Mouse (Mus musculus) v-Abl transformed pro-B cells (cell line): ENCODE results near the gene Ankrd34b.

Experiments used
- in situ Hi-C, 2 experiments: fragments of 400-800 bp; cut with MboI; formaldehyde crosslinking; loops; one replicate each; pipeline ENCODE4 v1.15.1; 2025; ENCODE audit not compliant: unreplicated experiment in 2 of 2

The Ankrd34b gene

DNA sequence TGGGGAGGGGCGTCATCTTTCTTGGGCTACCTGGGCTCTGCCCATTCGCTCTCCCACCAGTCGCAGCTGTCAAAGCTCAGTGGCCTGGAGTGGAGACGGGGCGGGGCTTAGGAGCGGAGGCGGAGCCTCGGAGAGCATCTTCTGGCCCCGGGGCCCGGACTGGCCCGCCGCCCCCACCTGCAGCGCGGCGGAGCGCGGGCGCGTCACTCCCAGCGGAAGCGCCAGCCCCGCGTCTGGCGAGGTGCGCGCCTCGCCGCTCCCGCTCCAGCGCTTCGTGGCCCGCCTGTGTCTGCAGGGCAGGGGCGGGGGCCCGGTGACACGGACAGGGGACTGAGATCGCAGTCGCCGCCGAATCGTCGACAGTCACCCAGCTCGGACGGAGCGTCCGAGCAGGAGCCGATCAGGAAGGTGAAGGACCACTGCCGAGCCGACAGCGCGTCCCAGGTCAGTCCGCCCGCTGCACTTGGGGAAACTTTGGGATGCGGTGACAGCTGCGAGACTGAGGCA is at the start of gene Ankrd34b:
TSS of gene Ankrd34b (plus strand) at position 139 of the 507 bp plus-strand sequence.
- in situ Hi-C loops = no loop called here

DNA sequence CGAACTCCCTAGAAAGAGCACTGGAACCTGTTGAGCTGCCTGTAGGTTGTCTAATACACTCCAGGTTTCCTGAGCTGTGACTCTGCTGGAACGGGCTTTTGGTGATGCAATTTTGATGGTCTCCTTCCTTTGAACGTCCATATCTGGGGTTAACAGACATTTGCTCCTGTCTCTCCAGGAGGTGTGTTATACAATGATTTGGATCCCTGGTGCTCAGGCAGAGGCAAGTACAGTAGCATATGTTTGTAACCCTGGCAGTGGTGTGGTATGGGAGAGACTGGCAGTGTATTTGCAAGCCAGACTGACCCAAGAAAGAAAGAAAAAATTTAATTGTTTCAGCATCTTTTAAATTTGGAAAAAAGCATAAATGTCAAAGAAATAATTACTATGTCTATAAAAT is 38.3 kb upstream of the Ankrd34b start:
- in situ Hi-C loops = no loop called here

DNA sequence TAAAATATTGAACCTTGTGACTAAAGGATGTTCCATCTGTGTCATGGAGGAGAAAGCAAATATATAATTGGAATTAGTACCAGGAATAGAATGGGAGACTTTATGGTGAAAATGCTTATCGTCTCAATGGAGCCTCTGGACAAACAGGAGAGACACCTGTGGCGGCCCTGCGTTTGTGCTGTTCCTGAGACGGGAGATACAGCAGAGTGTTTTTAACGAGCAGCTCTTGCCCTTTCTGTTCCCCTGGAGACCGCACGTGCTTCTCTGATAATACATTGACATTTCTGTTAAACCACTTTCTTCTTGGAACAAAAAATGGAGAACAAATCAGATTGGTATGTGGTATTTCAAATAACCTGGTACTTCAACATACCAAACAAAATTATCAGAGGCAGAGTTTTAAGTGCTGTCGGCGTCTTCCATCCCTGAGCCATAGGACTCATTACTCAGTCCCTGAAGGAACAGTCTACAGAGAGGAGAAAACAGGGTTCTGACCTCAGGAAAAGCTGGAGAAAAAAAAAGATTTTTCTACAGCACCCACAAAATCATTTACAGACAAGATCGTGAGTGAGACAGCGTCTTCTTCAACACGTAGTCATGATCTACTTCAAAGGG is 32.5 kb upstream of the Ankrd34b start:
- in situ Hi-C loops = no loop called here

DNA sequence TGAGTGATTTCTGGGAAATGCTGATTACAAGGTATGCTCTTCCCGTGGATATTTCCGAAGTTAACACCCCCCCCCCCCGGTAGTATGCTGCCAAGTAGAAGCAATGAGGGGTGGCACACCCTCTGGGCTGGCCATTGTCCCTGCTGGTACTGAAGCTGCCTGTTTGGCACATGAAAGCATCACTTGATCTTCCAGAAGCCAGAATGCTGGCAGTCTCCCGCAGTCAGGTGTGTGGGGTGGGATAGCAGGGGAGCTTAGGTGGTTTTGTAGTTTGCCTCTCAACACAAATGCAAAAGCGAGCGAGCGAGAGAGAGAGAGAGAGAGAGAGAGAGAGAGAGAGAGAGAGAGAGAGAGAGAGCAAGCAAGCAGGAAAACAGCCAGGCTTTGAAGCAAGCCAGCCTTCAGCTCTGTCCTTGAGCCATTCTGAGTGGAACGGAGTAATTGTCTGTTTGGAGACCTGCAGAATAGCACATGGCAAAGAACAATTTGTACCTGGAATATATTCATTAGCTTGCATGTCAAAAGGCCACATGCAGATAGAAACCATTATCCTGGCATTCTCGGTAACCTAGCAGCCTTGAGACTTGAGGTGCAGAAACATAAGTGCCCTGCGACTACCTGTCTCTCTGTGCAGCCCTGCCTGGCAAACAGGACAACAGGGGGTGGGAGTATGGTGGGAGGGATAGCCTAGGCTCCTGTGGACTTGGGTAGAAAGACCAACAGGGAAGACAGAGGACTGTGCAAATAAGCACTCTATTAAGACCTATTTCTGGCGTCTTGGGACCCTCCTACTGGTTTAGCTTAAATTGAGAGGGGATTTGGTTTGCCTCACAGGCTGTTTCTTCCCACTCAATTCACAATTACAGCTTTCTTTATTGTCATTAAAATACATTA is 27.0 kb upstream of the Ankrd34b start:
- in situ Hi-C loops = no loop called here

DNA sequence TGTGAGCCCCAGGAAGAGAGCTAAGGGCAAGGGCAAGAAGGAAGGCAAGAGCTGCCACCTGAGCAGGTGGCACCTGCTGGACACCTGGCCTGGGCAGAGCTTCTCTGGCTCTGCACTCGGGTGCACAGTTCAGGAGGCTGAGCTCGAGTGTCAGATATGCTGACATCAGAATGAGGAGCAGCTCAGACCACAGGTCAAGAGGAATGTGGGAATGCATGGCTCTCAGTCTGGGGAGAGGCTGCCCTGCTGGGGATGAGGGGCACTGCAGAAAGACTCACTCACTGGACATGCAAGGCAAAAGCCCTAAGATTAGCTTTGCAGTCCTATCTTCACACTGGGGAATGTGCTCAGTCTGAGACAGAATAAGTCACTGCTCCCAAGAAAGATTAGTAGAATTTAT is 23.6 kb upstream of the Ankrd34b start:
- in situ Hi-C loops = no loop called here

DNA sequence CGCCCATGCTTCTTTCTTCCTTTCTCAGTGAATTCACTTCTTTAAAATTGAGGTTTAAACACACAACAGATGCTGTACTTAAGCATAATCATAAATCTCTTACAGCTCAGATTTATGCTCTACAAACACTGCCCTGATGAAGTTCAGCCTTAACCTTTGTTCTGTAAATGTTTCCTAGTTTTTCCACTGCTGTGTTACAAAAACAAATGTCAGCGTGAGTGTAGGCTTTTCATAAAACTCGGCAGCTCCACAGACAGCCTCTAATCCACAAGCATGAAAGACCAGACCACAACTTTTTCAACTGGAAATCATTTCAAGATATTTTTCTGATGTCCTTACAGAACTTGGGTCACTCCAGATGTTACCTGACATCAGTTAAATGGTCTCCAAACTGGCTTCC is 22.2 kb upstream of the Ankrd34b start:
- in situ Hi-C loops = no loop called here

DNA sequence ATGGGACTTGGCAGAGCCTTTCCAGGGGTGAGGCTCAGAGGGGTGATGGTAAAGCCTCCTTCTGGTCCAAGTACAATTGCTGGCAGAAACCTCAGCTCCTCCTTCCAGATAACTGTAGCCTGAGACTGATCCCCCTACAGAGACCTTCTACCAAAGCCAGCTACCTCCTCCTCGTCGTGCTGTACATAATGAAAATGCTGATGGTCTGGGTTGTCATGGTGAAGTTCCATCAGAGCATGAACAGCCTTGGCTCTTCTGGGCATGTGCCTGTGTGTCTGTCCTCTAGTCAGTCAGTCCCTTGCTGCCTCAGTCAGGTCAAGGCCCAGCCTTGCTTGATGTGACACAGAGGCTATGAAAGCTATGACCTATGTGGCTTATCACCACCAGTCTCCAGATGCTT is 15.2 kb upstream of the Ankrd34b start:
- in situ Hi-C loops = no loop called here

DNA sequence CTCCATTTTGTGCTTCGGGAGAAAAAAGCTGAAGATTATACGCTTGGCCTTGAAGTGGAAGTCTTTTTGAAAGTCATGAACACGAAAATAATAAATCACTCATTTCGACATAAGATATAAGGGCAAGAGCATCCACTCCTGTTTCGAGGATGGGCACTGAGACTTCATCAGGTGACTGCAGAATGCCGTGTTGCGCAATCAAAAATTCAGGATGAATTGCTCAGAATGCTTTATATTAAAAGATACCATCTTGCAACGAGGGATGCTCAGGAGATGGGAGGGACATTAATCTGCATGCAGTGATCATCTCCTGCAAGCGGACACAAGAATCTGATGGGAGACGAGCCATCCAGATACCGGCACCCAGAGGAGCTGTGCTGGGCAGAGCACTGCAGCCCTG is 6.1 kb upstream of the Ankrd34b start:
- in situ Hi-C loops = no loop called here

DNA sequence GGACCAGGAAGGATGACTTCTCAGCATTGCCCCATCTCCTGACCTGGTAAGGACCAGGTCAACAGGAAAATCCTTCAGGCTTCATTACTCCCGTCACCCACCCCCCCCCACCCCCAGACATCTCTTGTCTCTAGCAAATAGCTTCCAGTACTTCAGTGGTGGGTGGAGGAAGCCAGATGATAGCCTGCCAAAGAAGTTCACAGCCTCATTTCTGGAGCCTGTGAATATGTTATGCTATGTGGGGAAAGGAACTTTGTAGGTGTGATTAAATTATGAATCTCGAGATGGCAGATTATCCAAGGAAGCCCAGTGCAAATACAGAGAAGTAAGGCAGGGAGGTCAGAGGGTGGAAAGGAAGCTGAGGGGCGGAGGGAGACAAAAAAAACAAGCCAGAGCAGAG is 2.0 kb upstream of the Ankrd34b start:
- in situ Hi-C loops = no loop called here

DNA sequence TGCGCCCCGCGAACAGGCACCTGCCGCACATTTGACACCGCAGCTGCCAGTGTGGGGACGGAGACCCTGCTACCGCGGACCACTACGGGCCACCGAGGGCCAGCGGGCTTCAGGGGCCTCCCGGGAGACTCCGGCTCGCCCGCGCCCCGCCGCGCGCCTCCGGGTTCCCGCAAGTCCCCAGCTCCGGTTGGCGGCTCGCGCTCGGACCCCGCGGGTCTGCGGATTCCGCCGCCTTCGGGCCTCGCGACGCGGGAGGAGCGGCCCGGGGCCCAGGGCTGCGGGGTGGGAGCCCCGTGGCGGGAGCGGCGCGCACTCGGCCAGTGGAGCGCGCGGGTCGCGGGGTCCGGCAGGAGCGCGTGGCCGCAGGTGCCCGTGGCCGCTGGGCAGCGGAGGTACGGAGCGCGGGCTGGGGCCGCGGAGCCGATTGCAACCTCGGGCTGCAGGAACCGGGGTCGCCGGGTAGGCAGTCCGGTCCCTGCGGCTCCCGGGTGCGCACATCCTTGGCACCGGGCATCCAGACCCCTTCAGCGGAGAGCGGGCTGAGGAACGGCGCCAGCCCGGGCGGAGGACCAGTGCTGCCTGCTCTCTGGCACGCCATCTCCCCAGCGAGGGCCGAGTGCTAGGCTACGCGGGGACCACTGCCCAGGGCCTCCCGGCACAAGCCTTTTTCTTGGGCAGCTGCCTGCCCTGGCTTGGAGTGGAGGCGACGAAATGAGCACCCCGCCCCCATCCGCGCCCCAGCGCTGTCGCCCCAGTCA is 777 bp downstream of the Ankrd34b start:
- in situ Hi-C loops = no loop called here

DNA sequence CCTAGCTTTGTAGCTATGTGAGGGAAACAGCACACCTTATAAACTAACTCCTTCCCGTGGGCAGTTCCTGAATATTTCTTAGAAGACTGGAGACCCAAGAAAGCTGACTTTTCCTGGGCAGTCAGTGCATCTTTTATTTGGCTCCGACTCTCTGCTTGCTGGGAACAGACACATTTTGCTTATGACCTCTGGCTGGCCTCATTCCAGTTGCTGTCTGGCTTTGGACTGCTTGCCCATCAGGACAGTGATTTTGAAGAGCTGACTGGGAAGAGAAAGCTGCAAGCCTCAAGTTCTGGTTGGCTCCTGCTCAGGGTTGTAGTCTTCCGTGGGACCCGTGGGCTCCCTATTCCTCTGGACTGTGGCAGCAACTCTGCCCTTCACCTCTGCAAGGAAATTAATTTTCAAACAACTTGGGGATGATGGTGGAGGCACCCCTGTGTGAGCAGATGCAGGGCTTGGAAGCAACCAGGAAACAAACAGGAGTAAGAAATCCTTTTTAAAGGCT is 1.7 kb downstream of the Ankrd34b start:
- in situ Hi-C loops = no loop called here

DNA sequence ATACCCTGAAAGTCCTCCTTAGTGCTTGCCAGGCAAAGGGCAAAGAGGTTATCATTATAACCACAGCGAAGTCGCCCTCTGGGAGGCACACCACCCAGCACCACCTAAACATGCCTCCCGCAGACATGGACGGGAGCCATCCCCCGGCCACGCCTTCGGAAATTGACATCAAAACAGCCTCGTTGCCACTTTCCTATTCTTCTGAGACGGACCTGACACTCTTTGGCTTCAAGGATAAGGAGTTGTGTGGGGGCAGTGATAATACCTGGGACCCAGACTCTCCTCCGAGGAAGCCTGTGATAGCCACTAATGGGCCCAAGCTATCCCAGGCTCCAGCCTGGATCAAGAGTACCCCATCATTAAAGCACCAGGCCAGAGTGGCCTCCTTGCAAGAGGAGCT is 13.0 kb downstream of the Ankrd34b start:
- in situ Hi-C loops = no loop called here

DNA sequence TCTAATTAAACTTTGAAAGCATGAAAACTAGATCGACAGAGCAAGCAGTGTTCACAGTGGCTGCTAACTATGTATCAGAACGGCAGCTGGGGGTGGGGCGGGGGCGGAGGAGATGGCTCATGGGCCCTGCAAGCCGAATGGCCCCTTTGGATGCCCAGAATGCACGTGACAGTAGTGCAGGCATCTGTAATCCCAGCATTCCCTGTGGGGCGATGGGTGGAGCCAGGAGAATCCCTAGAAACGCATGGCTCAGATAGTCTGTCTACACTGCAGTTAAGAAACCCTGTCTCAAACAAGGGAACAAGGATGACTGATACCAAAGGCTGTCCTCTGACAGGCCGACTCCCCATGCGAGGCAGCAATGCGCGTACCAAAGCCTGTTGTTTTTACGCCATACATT is 14.6 kb downstream of the Ankrd34b start:
- in situ Hi-C loops = no loop called here

DNA sequence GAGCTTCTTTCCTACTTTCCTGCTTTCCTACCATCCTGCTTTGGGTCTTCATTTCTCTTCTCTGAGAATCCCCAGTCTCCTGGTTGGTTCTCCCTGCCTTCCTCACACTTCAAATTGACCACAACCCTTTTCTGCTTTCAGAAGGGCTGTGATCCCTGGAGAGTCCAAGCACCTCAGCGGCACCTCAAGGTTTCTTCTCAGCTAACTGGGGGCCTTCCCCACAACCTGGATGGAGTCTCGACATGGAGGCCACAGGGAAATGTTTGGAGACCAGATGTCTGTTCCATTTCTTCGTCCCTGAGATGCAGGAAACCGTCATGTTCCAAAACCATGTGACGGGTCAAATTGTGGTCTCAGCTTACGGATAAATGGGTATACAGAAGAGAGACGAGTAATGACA is 21.2 kb downstream of the Ankrd34b start:
- in situ Hi-C loops = no loop called here

DNA sequence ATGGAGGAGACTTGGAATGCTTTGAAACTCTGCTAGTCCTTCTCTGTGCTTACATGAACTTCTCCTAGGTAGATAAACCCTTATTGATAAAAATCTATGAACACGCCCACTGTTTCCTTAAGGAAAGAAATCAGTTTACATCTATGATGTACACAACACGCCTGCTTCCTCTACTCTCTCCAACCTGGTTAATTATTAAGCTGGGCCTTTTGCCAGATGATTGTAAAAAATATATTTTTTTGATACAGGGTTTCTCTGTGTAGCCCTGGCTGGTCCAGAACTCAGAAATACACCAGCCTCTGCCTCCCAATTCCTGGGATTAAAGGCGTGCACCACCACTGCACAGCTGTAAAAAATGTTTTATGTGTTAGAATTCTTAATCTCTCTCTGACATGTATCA is 39.0 kb downstream of the Ankrd34b start:
- in situ Hi-C loops = no loop called here

DNA sequence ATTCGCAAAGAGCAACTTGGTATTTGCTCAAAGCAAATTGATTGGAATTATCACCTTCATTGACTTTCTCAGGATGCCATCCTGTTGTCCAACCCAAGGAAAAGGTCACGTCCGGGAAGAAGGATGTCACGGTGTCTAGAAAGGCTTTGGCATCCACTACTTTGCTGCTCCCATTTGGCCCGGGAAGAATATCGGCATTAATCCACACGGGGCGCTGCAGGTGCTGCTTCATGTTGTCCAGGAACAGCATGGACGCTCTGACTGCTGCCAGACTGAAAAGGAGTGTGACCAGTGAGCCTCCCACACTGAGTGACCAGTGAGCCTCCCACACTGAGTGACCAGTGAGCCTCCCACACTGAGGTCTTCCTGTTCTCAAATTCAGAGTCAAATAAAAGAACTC is 42.2 kb downstream of the Ankrd34b start:
- in situ Hi-C loops = no loop called here

DNA sequence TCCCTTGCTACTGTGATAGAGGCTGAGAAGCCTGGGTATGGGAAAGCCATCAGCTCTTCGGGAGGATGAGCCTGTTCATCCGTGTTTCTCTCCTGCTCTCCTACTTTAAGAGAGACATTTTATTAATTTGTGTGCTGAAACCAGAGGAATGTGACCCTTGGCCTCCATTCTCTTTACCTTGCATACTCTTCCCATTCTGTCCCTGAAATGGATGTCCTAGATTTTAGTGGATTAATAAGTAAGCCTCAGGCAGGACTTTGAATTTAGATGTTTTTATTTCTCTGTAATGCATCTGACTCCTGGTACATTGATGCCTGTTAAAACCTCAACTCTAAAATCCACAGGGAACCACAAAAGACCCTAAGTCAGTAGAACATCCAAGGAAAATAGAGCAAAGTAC is 43.7 kb downstream of the Ankrd34b start:
- in situ Hi-C loops = no loop called here

DNA sequence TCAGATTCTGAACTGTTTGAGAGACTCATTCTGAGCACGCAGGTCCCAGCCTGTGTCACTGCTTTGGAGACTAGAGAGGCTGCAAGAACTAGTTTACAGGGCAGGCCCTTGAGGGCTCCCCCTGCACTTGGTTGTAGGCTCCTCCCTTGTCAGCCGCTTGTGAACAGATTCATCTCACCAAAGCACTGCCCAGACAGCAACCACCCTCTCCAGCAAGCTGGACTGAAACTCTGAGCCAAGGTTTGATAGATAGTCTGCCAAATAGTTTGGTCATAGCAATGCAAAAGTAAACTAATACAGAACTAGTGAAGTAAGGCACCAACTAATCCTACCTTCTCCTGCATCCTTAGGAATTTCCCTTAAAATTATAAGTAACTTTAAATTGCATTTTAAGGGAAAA is 44.5 kb downstream of the Ankrd34b start:
- in situ Hi-C loops = no loop called here

DNA sequence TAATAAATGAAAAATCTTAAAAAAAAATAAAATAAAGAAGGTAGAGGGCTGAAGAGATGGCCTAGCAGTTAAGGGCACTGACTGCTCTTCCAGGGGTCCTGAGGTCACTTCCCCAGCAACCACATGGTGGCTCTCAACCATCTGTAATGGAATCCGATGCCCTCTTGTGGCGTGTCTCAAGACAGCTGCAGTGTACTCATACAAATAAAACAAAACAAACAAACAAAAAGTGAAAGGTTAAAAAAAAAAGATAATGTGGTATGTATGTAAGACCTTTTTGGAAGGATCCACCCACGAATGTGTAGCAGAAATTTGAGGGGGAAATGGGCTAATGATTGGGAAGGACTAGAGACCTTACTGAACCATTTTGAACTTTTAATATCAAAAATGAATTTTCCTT is 57.7 kb downstream of the Ankrd34b start:
- in situ Hi-C loops = loop anchor here (5.0 to 25.0 kb wide), 6 partner anchors 94 to 1546 kb away; partner anchors contain the start of genes Msh3 (in 2 of the 2) and Spz1 (in 2 of the 2)

DNA sequence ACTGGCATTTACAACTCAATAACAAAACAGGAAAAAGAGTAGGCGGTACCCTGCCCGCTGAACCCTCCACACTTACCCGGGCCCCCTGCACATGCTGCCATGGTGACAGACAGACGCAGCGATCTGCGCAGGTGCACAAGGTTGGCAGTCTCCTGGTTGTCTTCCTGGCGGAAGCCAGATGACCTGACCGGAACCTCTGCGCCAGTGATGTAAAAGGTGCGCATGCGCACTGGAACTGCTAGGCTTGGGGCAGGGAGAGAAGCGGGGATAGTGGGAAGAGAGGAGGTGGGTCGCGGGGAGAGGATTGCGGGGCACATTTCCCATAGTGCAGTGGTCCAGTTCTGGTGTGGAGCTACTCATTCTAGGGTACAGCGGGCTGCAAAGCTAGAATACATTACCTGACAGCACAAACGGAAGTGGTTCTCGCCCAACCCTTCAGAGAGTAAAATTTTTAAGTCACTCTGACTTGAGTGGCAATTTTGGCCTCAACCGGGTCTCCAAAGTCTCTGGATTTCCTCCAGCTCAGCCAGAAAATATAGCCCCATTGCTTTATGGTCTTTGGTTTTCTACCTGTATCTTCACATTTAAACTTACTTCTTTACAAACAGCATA is 58.3 kb downstream of the Ankrd34b start, which contains the start of gene Fam151b:
TSS of gene Fam151b (minus strand) at position 164 of the 612 bp plus-strand sequence.
- in situ Hi-C loops = loop anchor here (5.0 to 25.0 kb wide), 6 partner anchors 93 to 1547 kb away; partner anchors contain the start of genes Msh3 (in 2 of the 2) and Spz1 (in 2 of the 2)
